Mouse (Mus musculus): ENCODE data around the gene Cd38. TPM values are rescaled to one million over a fixed set of nuclear protein-coding genes. Genes with fewer than 3 reads are reported as not detected.

The Cd38 gene
- polyA plus RNA-seq, 1 experiment from 2014 or later = 2.4 TPM

DNA sequence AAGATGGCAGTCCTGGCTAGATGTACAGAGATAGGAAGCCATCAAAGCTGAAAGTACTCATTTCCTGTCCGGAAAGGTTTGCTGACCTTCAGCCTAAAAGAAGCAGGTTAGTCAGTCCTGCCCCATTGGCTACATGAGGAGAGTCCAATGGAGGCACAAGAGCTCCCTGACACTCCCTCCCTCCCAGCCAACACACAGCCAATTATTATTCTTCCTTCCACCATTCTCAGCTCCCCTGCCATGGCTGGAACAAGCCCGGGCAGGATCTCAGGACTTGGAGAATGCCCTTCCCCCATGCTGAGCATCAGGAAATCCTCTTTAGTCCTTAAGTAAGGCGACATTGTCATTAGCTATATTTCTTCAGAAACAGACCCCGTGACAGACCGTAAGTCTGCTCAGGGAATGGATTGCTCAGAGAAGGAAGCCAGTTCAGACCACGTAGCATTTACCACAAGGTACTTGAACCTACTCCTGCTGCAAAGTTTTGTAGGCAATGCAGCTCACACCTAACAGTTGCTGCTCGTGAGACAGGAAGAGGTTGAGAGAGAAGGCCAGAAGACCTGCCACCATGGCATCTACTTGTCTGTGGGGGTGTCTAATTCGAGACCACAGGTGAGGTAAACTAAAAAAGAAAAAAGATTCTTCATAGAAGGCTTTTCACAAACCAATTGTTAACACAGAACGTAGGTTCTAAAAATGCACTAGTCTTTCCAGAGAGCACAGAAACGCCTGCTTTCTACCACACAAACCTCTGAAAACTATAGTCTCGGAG, 15.1 kb upstream of the Cd38 start:
- Histone ChIP-seq H3K9ac (replicated peaks; ENCODE audit: low read depth, low read length) (no peak overlapping the region), H3K4me1 (replicated peaks; ENCODE audit: control insufficient read depth, insufficient read depth, low read length) (no peaks in the 10 kb centered on the region), H3K27ac (ENCODE audit: low read length) (no peak overlapping the region), H3K36me3 (ENCODE audit: control insufficient read depth, insufficient read depth) (no peaks in the 10 kb centered on the region), H3K4me3 (replicated peaks; ENCODE audit: low read length) (no peak overlapping the region), H3K9me3 (ENCODE audit: control insufficient read depth, low read length) (no peaks in the 10 kb centered on the region), H3K4me2 (ENCODE audit: low read length) (no peak overlapping the region), H3K27me3 (replicated peaks; ENCODE audit: control insufficient read depth, insufficient read depth, low read length) (no peaks in the 10 kb centered on the region)
- WGBS = 80% methylated on average over 11 of the region's 11 CpGs
- ATAC-seq = no peak

DNA sequence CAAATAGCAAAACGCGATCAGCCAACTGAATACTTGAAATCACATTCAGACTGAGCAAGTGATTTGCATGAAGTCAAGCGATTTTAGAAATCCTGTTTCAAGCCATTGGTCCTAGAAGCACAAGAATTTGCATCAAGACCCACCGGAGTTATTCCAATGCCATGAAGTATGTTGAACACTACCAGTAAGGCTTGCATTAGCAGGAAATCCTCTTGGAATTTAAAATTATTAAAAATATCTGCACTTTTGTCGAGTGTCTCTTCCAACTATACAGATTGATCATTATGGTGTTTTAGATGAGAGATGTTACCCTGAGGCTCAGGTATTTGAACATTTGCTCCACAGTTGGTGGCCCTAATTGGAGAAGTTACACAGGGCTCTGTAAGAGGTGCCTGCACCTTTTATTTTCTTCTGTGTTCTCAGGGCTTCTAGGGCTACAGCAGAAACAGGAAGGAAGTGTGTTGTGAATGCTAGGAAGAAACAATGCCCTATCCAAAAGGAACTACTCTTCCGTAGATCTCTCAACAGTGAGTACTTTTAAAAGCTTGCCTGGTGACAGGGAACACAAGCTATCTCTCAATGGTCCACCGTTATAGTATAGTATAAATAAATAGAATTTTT, 14.4 kb upstream of the Cd38 start:
- Histone ChIP-seq H3K4me1 (replicated peaks; ENCODE audit: control insufficient read depth, insufficient read depth, low read length) (no peaks in the 10 kb centered on the region), H3K4me2 (ENCODE audit: low read length) (no peak overlapping the region), H3K9ac (replicated peaks; ENCODE audit: low read depth, low read length) (no peak overlapping the region), H3K27ac (ENCODE audit: low read length) (no peak overlapping the region), H3K9me3 (ENCODE audit: control insufficient read depth, low read length) (no peaks in the 10 kb centered on the region), H3K36me3 (ENCODE audit: control insufficient read depth, insufficient read depth) (no peaks in the 10 kb centered on the region), H3K4me3 (replicated peaks; ENCODE audit: low read length) (no peak overlapping the region), H3K27me3 (replicated peaks; ENCODE audit: control insufficient read depth, insufficient read depth, low read length) (no peaks in the 10 kb centered on the region)
- no peak for ATAC-seq
- 84% methylated on average over 7 of the region's 7 CpGs for WGBS

DNA sequence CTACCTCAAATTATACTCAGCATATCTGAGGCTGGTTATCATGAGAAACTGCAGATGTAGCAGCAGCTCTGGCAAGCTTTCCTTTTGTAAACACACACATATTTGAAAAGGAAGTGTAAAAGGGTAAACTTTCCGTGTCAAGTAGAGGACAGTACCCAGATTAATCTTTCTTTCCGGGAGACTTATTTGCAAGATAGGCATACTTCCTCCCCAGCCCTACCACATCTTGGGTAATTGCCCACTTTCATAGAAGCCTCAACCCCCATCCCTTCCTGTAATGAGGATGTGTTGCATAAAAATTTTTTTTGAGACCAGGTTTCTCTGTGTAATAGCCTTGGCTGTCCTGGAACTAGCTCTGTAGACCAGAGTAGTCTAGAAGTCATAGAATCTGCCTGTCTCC, 12.6 kb upstream of the Cd38 start:
- H3K9me3 ChIP-seq (ENCODE audit: control insufficient read depth, low read length) = no peaks in the 10 kb centered on the region
- H3K27me3 ChIP-seq (replicated peaks; ENCODE audit: control insufficient read depth, insufficient read depth, low read length) = no peaks in the 10 kb centered on the region
- H3K27ac ChIP-seq (ENCODE audit: low read length) = no peak overlapping the region
- no peak overlapping the region for H3K4me2 ChIP-seq (ENCODE audit: low read length)
- no peak overlapping the region for H3K4me3 ChIP-seq (replicated peaks; ENCODE audit: low read length)
- ATAC-seq = no peak
- H3K4me1 ChIP-seq (replicated peaks; ENCODE audit: control insufficient read depth, insufficient read depth, low read length) = no peaks in the 10 kb centered on the region
- 98% methylated on average over 2 of the region's 2 CpGs for WGBS
- no peaks in the 10 kb centered on the region for H3K36me3 ChIP-seq (ENCODE audit: control insufficient read depth, insufficient read depth)
- H3K9ac ChIP-seq (replicated peaks; ENCODE audit: low read depth, low read length) = no peak overlapping the region

DNA sequence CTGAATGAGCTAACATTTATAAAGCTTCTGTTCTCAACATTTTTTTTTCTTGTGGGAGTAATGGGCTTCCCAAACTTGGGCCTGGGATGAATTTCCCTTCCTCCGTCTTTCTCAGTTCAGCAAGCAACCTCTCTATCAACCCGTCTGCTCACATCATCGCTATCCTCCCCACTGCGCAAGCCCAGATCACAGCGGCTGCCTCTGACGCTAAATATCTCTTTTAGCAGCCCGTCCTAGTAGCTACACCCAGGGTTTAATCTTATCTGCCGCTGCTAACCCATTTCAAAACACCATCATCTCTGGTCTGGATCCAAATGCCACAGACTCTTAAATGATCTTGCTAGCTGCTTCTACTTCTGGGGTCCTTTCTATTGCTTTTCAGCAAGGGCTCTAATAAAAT, 8.7 kb upstream of the Cd38 start:
- H3K27me3 ChIP-seq (replicated peaks; ENCODE audit: control insufficient read depth, insufficient read depth, low read length) = no peaks in the 10 kb centered on the region
- H3K4me1 ChIP-seq (replicated peaks; ENCODE audit: control insufficient read depth, insufficient read depth, low read length) = no peaks in the 10 kb centered on the region
- H3K9me3 ChIP-seq (ENCODE audit: control insufficient read depth, low read length) = no peaks in the 10 kb centered on the region
- no peak overlapping the region for H3K9ac ChIP-seq (replicated peaks; ENCODE audit: low read depth, low read length)
- H3K27ac ChIP-seq (ENCODE audit: low read length) = no peak overlapping the region
- H3K4me2 ChIP-seq (ENCODE audit: low read length) = no peak overlapping the region
- WGBS = 87% methylated on average over 8 of the region's 8 CpGs
- no peaks in the 10 kb centered on the region for H3K36me3 ChIP-seq (ENCODE audit: control insufficient read depth, insufficient read depth)
- ATAC-seq = no peak
- H3K4me3 ChIP-seq (replicated peaks; ENCODE audit: low read length) = no peak overlapping the region

DNA sequence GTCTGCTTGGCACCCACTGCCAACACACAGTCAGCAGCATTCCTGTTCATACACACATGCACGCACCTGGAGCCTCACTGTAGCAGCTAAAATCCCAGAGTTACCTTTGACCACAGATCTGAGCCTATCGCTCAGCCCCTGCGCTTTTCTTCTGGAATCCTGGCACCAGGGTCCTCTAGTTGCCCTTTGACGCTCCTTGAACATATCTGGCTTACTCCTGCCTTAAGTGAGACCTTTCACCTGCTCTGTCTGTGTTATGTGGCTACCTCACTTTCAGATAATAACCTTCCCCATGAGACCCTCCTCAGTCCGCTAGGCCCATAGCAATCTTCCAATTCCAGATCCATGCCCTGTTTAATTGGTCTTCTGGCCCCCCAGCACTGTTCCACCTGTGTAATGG, 8.3 kb upstream of the Cd38 start:
- Histone ChIP-seq H3K9me3 (ENCODE audit: control insufficient read depth, low read length) (no peaks in the 10 kb centered on the region), H3K4me1 (replicated peaks; ENCODE audit: control insufficient read depth, insufficient read depth, low read length) (no peaks in the 10 kb centered on the region), H3K27me3 (replicated peaks; ENCODE audit: control insufficient read depth, insufficient read depth, low read length) (no peaks in the 10 kb centered on the region), H3K9ac (replicated peaks; ENCODE audit: low read depth, low read length) (no peak overlapping the region), H3K36me3 (ENCODE audit: control insufficient read depth, insufficient read depth) (no peaks in the 10 kb centered on the region), H3K4me3 (replicated peaks; ENCODE audit: low read length) (no peak overlapping the region), H3K27ac (ENCODE audit: low read length) (no peak overlapping the region), H3K4me2 (ENCODE audit: low read length) (no peak overlapping the region)
- 97% methylated on average over 5 of the region's 5 CpGs for WGBS
- ATAC-seq = no peak

DNA sequence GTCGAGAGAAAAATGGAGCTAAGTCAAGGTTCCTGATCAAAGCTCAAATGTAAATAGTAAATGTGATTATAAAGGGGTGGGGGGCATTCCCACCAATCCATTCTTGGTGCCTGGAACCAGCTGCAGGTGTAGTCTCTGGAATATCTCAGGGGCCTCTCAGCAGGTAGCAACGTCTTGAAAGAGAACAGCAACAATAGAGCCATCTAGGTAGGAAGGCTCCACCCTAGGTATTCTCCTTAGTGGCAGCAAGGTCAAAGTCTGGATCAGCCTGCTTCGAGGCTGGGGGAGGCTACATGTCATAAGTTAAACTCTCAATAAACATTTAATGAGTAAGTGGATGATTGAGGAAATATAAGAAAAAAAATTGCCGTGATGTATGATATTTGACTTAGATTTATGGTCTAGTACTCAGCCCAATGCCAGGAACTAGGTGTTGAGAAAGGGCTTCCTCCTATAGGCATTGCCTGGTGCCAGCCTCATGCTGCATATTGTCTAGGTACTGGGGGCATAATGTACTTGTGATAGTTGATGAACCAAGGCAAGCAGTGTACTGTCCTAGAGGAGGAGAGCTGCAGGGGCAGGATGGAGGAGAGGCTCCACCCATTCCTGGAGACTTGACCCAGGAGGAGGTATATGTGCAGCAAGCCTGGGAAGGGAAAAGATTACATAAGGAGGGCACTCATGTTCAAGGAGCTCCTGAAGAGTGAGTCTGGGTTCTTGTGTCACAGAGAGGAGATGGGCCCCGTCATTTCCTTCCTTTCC, 7.5 kb upstream of the Cd38 start:
- H3K4me1 ChIP-seq (replicated peaks; ENCODE audit: control insufficient read depth, insufficient read depth, low read length) = no peaks in the 10 kb centered on the region
- no peaks in the 10 kb centered on the region for H3K27me3 ChIP-seq (replicated peaks; ENCODE audit: control insufficient read depth, insufficient read depth, low read length)
- H3K9ac ChIP-seq (replicated peaks; ENCODE audit: low read depth, low read length) = no peak overlapping the region
- ATAC-seq = no peak
- H3K9me3 ChIP-seq (ENCODE audit: control insufficient read depth, low read length) = no peaks in the 10 kb centered on the region
- no peaks in the 10 kb centered on the region for H3K36me3 ChIP-seq (ENCODE audit: control insufficient read depth, insufficient read depth)
- 73% methylated on average over 5 of the region's 5 CpGs for WGBS
- no peak overlapping the region for H3K4me3 ChIP-seq (replicated peaks; ENCODE audit: low read length)
- no peak overlapping the region for H3K27ac ChIP-seq (ENCODE audit: low read length)
- no peak overlapping the region for H3K4me2 ChIP-seq (ENCODE audit: low read length)

DNA sequence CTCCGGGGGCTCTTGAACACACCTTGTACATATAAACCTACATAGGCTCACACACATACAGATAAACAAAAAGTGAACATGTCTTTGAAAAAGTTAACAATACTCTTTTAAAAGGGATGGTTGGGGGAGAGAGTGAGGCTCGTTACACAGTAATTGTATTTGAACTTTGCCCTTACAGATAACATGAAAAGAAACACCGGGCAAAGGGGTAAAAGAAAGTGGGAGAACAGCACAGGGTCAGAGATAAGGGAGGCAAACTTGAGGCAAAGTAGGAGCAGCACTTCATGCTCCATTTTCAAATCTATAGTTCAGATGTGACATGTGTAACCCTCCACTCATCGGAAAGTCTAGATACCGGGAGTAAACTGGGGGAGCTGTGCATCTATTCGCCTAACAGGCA, 4.7 kb upstream of the Cd38 start:
- ATAC-seq = no peak
- no peaks in the 10 kb centered on the region for H3K9me3 ChIP-seq (ENCODE audit: control insufficient read depth, low read length)
- no peak overlapping the region for H3K4me3 ChIP-seq (replicated peaks; ENCODE audit: low read length)
- H3K27me3 ChIP-seq (replicated peaks; ENCODE audit: control insufficient read depth, insufficient read depth, low read length) = no peaks in the 10 kb centered on the region; the same call in 1 of the 2 replicates
- WGBS = 78% methylated on average over 6 of the region's 6 CpGs
- no peak overlapping the region for H3K27ac ChIP-seq (ENCODE audit: low read length)
- H3K4me1 ChIP-seq (replicated peaks; ENCODE audit: control insufficient read depth, insufficient read depth, low read length) = 0 out of 2 replicates have a peak, but pooled peaks cover 1% of the 10 kb centered on the region
- H3K4me2 ChIP-seq (ENCODE audit: low read length) = no peak overlapping the region
- no peaks in the 10 kb centered on the region for H3K36me3 ChIP-seq (ENCODE audit: control insufficient read depth, insufficient read depth)
- no peak overlapping the region for H3K9ac ChIP-seq (replicated peaks; ENCODE audit: low read depth, low read length)

DNA sequence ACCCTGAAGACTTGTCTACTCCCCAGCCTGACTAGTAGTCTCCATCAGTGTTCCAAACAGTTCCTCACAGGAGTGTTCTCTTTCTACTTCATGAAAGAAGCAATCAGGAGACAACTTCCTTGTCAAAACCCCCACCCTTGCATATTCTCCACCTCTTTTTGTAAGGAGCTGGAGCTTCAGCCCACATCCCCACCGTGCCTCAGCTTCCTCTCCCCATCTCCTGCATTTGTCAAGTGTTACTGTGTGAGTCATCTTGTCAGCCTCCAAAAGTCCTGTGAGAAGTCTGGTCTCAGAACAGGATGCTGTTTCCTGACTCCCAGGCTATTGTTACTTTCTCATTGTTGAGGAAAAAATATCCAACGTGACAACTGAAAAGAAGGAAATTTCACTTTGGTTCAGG, 3.0 kb upstream of the Cd38 start:
- no peak for ATAC-seq
- 0 out of 2 replicates have a peak, but pooled peaks cover 6% of the 10 kb centered on the region for H3K4me1 ChIP-seq (replicated peaks; ENCODE audit: control insufficient read depth, insufficient read depth, low read length)
- H3K4me3 ChIP-seq (replicated peaks; ENCODE audit: low read length) = no peak overlapping the region
- no peak overlapping the region for H3K9ac ChIP-seq (replicated peaks; ENCODE audit: low read depth, low read length)
- no peak overlapping the region for H3K4me2 ChIP-seq (ENCODE audit: low read length)
- no peaks in the 10 kb centered on the region for H3K36me3 ChIP-seq (ENCODE audit: control insufficient read depth, insufficient read depth)
- no peaks in the 10 kb centered on the region for H3K9me3 ChIP-seq (ENCODE audit: control insufficient read depth, low read length)
- WGBS = 73% methylated on average over 2 of the region's 2 CpGs
- no peak overlapping the region for H3K27ac ChIP-seq (ENCODE audit: low read length)
- no peaks in the 10 kb centered on the region; the same call in 1 of the 2 replicates for H3K27me3 ChIP-seq (replicated peaks; ENCODE audit: control insufficient read depth, insufficient read depth, low read length)

Measured in forebrain, embryonic 16.5 days (tissue).